ENCODE assay signal across 17 mouse cellular contexts in genomic region chr12:34871028-34871427, GRCm38 (mm10).
"Had no signal": no experiment of that assay in that cellular context is flagged by ENCODE, and none has a peak within 500 bp of the region (broad histone marks: within the 10 kb centered on the region; RNA-seq: fewer than 3 reads in every experiment).

No protein-coding gene starts in this region.

- H3K4me2 ChIP-seq: lung, embryonic 15.5 days; midbrain, embryonic 11.5 days; midbrain, embryonic 13.5 days; neural tube, embryonic 12.5 days; stomach, embryonic 15.5 days had no signal

- H3K4me1 ChIP-seq: lung, embryonic 15.5 days; megakaryocyte, embryonic 14.5 days; midbrain, embryonic 13.5 days; neural tube, embryonic 12.5 days; stomach, embryonic 15.5 days had no signal

- H3K27me3 ChIP-seq: lung, embryonic 15.5 days; megakaryocyte, embryonic 14.5 days; midbrain, embryonic 13.5 days; neural tube, embryonic 12.5 days; stomach, embryonic 15.5 days had no signal

- H3K36me3 ChIP-seq: lung, embryonic 15.5 days; midbrain, embryonic 13.5 days; neural tube, embryonic 12.5 days; stomach, embryonic 15.5 days had no signal

- H3K4me3 ChIP-seq: lung, embryonic 15.5 days; megakaryocyte, embryonic 14.5 days; midbrain, embryonic 13.5 days; neural tube, embryonic 12.5 days; stomach, embryonic 15.5 days had no signal

- H3K27ac ChIP-seq: liver, embryonic 14.5 days; lung, embryonic 15.5 days; macrophage; midbrain, embryonic 13.5 days; neural tube, embryonic 12.5 days; stomach, embryonic 15.5 days; stomach, postnatal 0 days had no signal

- DNase-seq: lung, adult 2 months; lung, postnatal 14 days; lung, postnatal 36 days; right cerebral cortex, postnatal 14 days; thymus, adult 18-20 months; thymus, postnatal 14 days; thymus, postnatal 36 days had no signal

- H3K9me3 ChIP-seq: lung, embryonic 15.5 days; megakaryocyte, embryonic 14.5 days; midbrain, embryonic 13.5 days; neural tube, embryonic 12.5 days; stomach, embryonic 15.5 days had no signal

- ATAC-seq: lung, postnatal 0 days; midbrain, embryonic 13.5 days had no signal

- H3K9ac ChIP-seq: liver, embryonic 14.5 days; lung, embryonic 15.5 days; midbrain, embryonic 13.5 days; neural tube, embryonic 12.5 days; stomach, embryonic 15.5 days had no signal
